Mouse (Mus musculus) thymus, postnatal 25 days (tissue): ENCODE data around the gene Sh3gl1.
A peak's percentile ranks its signal among the peaks of the same experiment; 100 is the strongest.

ENCODE experiments used
- DNase-seq: peaks from one replicate; pipeline ENCODE4 v3.0.0; 2022

Gene Sh3gl1

GRCm38 (mm10) chr17:55986030-55986961, 50.1 kb downstream of the Sh3gl1 start, which contains the start of gene Fsd1:
Gene Fsd1 (plus strand): TSS chr17:55986509.
- DNase-seq, result peak; percentile 32

- DNase-seq, result no peak
These were observed 59.1 kb downstream of the Sh3gl1 start for GRCm38 (mm10) chr17:55977301-55977700.

- DNase-seq, result peak; percentile 74
These were observed 60.1 kb downstream of the Sh3gl1 start for GRCm38 (mm10) chr17:55976255-55976862.

- no peak for DNase-seq
These were observed 65.0 kb downstream of the Sh3gl1 start for GRCm38 (mm10) chr17:55971453-55971852.

- DNase-seq, result no peak
These were observed 66.2 kb downstream of the Sh3gl1 start, which contains the start of gene Shd for GRCm38 (mm10) chr17:55969966-55970891. Gene Shd (plus strand): TSS chr17:55970467.

GRCm38 (mm10) chr17:55969560-55969959, 66.9 kb downstream of the Sh3gl1 start:
- no peak for DNase-seq

- DNase-seq, result no peak
These were observed 68.2 kb downstream of the Sh3gl1 start for GRCm38 (mm10) chr17:55968210-55968609.

GRCm38 (mm10) chr17:55967186-55967585, 69.2 kb downstream of the Sh3gl1 start:
- no peak for DNase-seq
